Mouse (Mus musculus): ENCODE measurements around the gene Aacs.

- TF ChIP-seq TAL1 (IDR thresholded peaks at IDR 0.05; ENCODE audit: low read length) (no peak), GATA1 (IDR thresholded peaks at IDR 0.05; ENCODE audit: low read length) (no peak)
These were observed 22.4 kb downstream of the Aacs start for GRCm38 (mm10) chr5:125497821-125498600.
